7 mouse cellular contexts compared by ENCODE assay signal in the genomic region with DNA sequence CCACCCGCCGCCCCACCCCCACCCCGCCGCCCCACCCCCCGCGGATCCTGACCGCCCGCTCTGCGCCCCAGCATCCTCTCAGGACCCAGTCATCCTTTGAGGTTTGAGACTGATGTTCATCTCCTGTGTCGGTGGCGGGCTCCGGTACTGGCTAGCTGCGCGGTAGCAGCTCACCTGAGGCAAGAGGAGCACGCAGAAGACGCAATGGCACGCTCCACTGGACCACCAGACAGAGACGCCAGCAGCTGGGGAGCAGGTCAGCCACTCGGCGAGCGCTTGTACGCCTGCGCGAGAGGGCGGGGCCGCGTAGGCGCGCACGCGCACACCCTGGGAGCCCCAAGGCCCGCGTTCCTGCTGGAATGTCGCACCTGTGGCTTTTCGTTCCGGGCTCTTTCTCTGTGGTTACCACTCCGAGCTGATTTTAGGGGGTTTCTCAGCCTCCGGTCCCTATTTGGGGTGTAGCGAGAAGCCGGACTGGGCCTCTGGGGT. TPM values are rescaled to one million over a fixed set of nuclear protein-coding genes. Genes with fewer than 3 reads are reported as not detected.
DNase-seq lines count a peak whose midpoint lies in the region; ATAC-seq and TF ChIP-seq lines count a peak whose summit lies in the region.

A gene (plus strand): TSS at position 305 of the 489 bp plus-strand sequence.

- no peak; the same call in none of the 2 replicates for TF ChIP-seq POLR2A in small intestine, adult 2 months (IDR thresholded peaks at IDR 0.05; ENCODE audit: low read depth, low read length)

- ATAC-seq in intestine, postnatal 0 days: peak; percentile 90
- ATAC-seq in midbrain, embryonic 12.5 days (ENCODE audit: low FRiP score, low read depth): peak; percentile 95

- WGBS in intestine, postnatal 0 days: under 1% methylated on average over 31 of the region's 40 CpGs
- under 1% methylated on average over 34 of the region's 40 CpGs for WGBS in midbrain, embryonic 12.5 days
- 1% methylated on average over 36 of the region's 40 CpGs for WGBS in small intestine, adult 2 months

- H3K4me2 ChIP-seq in intestine, postnatal 0 days (replicated peaks; ENCODE audit: low read depth): peak within 1 kb of the TSS; percentile 98
- H3K4me2 ChIP-seq in midbrain, embryonic 12.5 days (replicated peaks): peak within 1 kb of the TSS; percentile 90

- H3K9me3 ChIP-seq in intestine, postnatal 0 days (ENCODE audit: control insufficient read depth): no peaks in the 10 kb centered on the region
- no peaks in the 10 kb centered on the region for H3K9me3 ChIP-seq in midbrain, embryonic 12.5 days

- H3K27ac ChIP-seq in intestine, postnatal 0 days (ENCODE audit: low read depth, low read length): no peak within 1 kb of the TSS
- H3K27ac ChIP-seq in midbrain, embryonic 12.5 days (replicated peaks): peak within 1 kb of the TSS; percentile 85
- H3K27ac ChIP-seq in small intestine, adult 2 months (ENCODE audit: insufficient read depth, low read depth, low read length): peak within 1 kb of the TSS; percentile 46

- H3K4me3 ChIP-seq in intestine, postnatal 0 days (ENCODE audit: low read depth, low read length): peak within 1 kb of the TSS; percentile 65
- peak within 1 kb of the TSS; percentile 83 for H3K4me3 ChIP-seq in midbrain, embryonic 12.5 days
- peak within 1 kb of the TSS; percentile 73 for H3K4me3 ChIP-seq in small intestine, adult 2 months (ENCODE audit: low read depth, low read length)

- H3K9ac ChIP-seq in intestine, postnatal 0 days (ENCODE audit: low read depth, low read length): peak within 1 kb of the TSS; percentile 60
- H3K9ac ChIP-seq in midbrain, embryonic 12.5 days (replicated peaks): peak within 1 kb of the TSS; percentile 78

- H3K27me3 ChIP-seq in intestine, postnatal 0 days (replicated peaks; ENCODE audit: control insufficient read depth, insufficient read depth, low read length): no peaks in the 10 kb centered on the region
- H3K27me3 ChIP-seq in midbrain, embryonic 12.5 days: no peaks in the 10 kb centered on the region
- no peaks in the 10 kb centered on the region for H3K27me3 ChIP-seq in small intestine, adult 2 months (ENCODE audit: control insufficient read depth, insufficient read depth, low read length)

- intact Hi-C loops in left cerebral cortex, postnatal 4 days (cut with DNase I): no loop called here

- H3K36me3 ChIP-seq in intestine, postnatal 0 days (ENCODE audit: control insufficient read depth, insufficient read depth): peaks cover 18% of the 10 kb centered on the region
- H3K36me3 ChIP-seq in midbrain, embryonic 12.5 days: peaks cover 23% of the 10 kb centered on the region
- peaks cover 11% of the 10 kb centered on the region for H3K36me3 ChIP-seq in small intestine, adult 2 months (ENCODE audit: control insufficient read depth, insufficient read depth, low read length)

- DNase-seq in adrenal gland, adult 2 months: peak; percentile 97
- peak; percentile 84 for DNase-seq in embryo, embryonic 11.5 days (ENCODE audit: low read depth, low spot score)
- peak; percentile 83 to 87 for DNase-seq in gastrocnemius, postnatal 4 days (ENCODE audit: low spot score in 2 of 2)
- DNase-seq in left cerebral cortex, postnatal 4 days: peak; percentile 93

- peaks cover 3% of the 10 kb centered on the region; the same call in 1 of the 2 replicates for H3K4me1 ChIP-seq in intestine, postnatal 0 days (replicated peaks; ENCODE audit: control insufficient read depth, insufficient read depth, low read length)
- peaks cover 23% of the 10 kb centered on the region for H3K4me1 ChIP-seq in midbrain, embryonic 12.5 days
- H3K4me1 ChIP-seq in small intestine, adult 2 months (ENCODE audit: control insufficient read depth, insufficient read depth, insufficient read length, low read length): peaks cover 8% of the 10 kb centered on the region

- TF ChIP-seq CTCF in intestine, postnatal 0 days (IDR thresholded peaks at IDR 0.05; ENCODE audit: low read depth): no peak
- no peak for TF ChIP-seq CTCF in small intestine, adult 2 months (IDR thresholded peaks at IDR 0.05; ENCODE audit: extremely low read depth, insufficient read length, insufficient replicate concordance, low read depth, low read length)

RNA-seq across cellular contexts. Expression of the gene that starts here (rescaled TPM):
- total RNA-seq in adrenal gland, adult 2 months (2021): 1 to 10 TPM; 8.4 to 9.4 TPM
- polyA plus RNA-seq in adrenal gland, adult 2 months (2012; rRNA removed): 4.9 and 6.2 TPM in 2 replicates
- total RNA-seq in gastrocnemius, postnatal 4 days (2021): 10 to 100 TPM in 1 of 2 experiments, 1 to 10 TPM in 1; 8.5 to 10.0 TPM
- 4.1 and 4.4 TPM in 2 replicates for polyA plus RNA-seq in intestine, postnatal 0 days (2015; fragmentation: Nextera tagmentation; extraction: Ambion mirVana)
- 10 to 100 TPM; 27.4 to 29.6 TPM for total RNA-seq in left cerebral cortex, postnatal 4 days (2021)
- 13.5 and 13.6 TPM in 2 replicates for polyA plus RNA-seq in midbrain, embryonic 12.5 days (2016; fragmentation: Nextera tagmentation; extraction: Ambion mirVana)
- polyA plus RNA-seq in small intestine, adult 2 months (2012; rRNA removed): 1.9 and 2.4 TPM in 2 replicates
